9 mouse cellular contexts compared by ENCODE assay signal in the genomic region with DNA sequence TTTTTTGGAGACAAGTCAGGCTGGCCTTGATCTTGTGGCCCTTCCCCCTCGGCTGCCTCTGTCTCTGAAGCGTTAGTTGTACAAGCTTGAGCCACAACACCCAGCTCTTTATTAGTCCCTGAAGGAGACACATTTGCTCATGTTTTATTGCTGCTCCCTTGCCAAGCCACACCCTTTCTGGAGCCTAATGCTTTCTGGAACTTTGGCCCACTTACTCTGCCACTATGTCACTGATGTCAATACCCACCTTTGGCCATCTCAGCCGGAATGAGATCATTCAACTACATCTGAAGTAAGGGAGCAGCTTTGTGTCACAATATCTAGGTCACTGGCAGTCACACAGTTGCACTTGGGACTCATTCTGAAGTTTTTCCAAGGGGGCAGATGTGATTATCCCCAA.
DNase-seq lines count a peak whose midpoint lies in the region; ATAC-seq and TF ChIP-seq lines count a peak whose summit lies in the region.
"Had no signal": no experiment of that assay in that cellular context is flagged by ENCODE, and none has a peak within 500 bp of the region (broad histone marks: within the 10 kb centered on the region; RNA-seq: fewer than 3 reads in every experiment).

No protein-coding gene starts in this region.

- H3K9me3 ChIP-seq in hindbrain, postnatal 0 days (ENCODE audit: low read length): no peaks in the 10 kb centered on the region
- H3K9me3 ChIP-seq in hindbrain, embryonic 11.5 days (ENCODE audit: control insufficient read depth, low read length): no peaks in the 10 kb centered on the region
- no peaks in the 10 kb centered on the region for H3K9me3 ChIP-seq in neural tube, embryonic 15.5 days (replicated peaks)

- H3K27me3 ChIP-seq in hindbrain, postnatal 0 days (ENCODE audit: insufficient read depth, low read length): no peaks in the 10 kb centered on the region
- no peaks in the 10 kb centered on the region for H3K27me3 ChIP-seq in hindbrain, embryonic 11.5 days (ENCODE audit: control insufficient read depth, insufficient read depth, low read length)
- no peaks in the 10 kb centered on the region for H3K27me3 ChIP-seq in neural tube, embryonic 15.5 days (replicated peaks)

- H3K4me1 ChIP-seq in hindbrain, postnatal 0 days (ENCODE audit: insufficient read depth, low read length): no peaks in the 10 kb centered on the region
- H3K4me1 ChIP-seq in hindbrain, embryonic 11.5 days (replicated peaks; ENCODE audit: control insufficient read depth, insufficient read depth, low read length): no peaks in the 10 kb centered on the region
- 0 out of 2 replicates have a peak, but pooled peaks cover 4% of the 10 kb centered on the region for H3K4me1 ChIP-seq in neural tube, embryonic 15.5 days

- no peaks in the 10 kb centered on the region for H3K36me3 ChIP-seq in hindbrain, postnatal 0 days (ENCODE audit: insufficient read depth, low read length)
- H3K36me3 ChIP-seq in hindbrain, embryonic 11.5 days (ENCODE audit: control insufficient read depth, insufficient read depth, low read length): no peaks in the 10 kb centered on the region
- H3K36me3 ChIP-seq in neural tube, embryonic 15.5 days: no peaks in the 10 kb centered on the region

- H3K9ac ChIP-seq in hindbrain, postnatal 0 days (replicated peaks; ENCODE audit: low read length): no peak overlapping the region
- H3K9ac ChIP-seq in hindbrain, embryonic 11.5 days (ENCODE audit: low read depth, low read length): no peak overlapping the region
- H3K9ac ChIP-seq in neural tube, embryonic 15.5 days (replicated peaks): no peak overlapping the region

- intact Hi-C loops in left cerebral cortex, postnatal 4 days (cut with DNase I): no loop called here

- 0 out of 2 replicates have a peak, but pooled peaks have one; percentile 45 for ATAC-seq in hindbrain, postnatal 0 days
- ATAC-seq in hindbrain, embryonic 11.5 days (ENCODE audit: low FRiP score): no peak
- no peak for ATAC-seq in neural tube, embryonic 15.5 days (ENCODE audit: low FRiP score)

- no peak for TF ChIP-seq CTCF in hindbrain, postnatal 0 days (IDR thresholded peaks at IDR 0.05; ENCODE audit: low read depth)

- DNase-seq in hindbrain, postnatal 0 days (ENCODE audit: low spot score): no peak
- no peak for DNase-seq in hindbrain, embryonic 11.5 days (ENCODE audit: low spot score)
- DNase-seq in gastrocnemius, postnatal 10 days: peak; percentile 33
- DNase-seq in kidney, adult 9 months: peak; percentile 64
- DNase-seq in left cerebral cortex, postnatal 4 days: no peak
- DNase-seq in cerebellum, postnatal 36 days: no peak
- no peak for DNase-seq in layer of hippocampus, adult 11-12 months (ENCODE audit: low spot score)
- DNase-seq: cerebellum, adult 18-20 months had no signal

- no peak overlapping the region for H3K4me3 ChIP-seq in hindbrain, postnatal 0 days (ENCODE audit: low read length)
- no peak overlapping the region for H3K4me3 ChIP-seq in hindbrain, embryonic 11.5 days (ENCODE audit: low read depth, low read length)
- no peak overlapping the region for H3K4me3 ChIP-seq in neural tube, embryonic 15.5 days (replicated peaks)

- no peak overlapping the region for H3K4me2 ChIP-seq in hindbrain, postnatal 0 days (ENCODE audit: low read depth, low read length)
- H3K4me2 ChIP-seq in hindbrain, embryonic 11.5 days (replicated peaks; ENCODE audit: low read depth, low read length): no peak overlapping the region
- no peak overlapping the region for H3K4me2 ChIP-seq in neural tube, embryonic 15.5 days

- 42% methylated on average over 3 of the region's 3 CpGs for WGBS in hindbrain, postnatal 0 days
- WGBS in hindbrain, embryonic 11.5 days: 91% methylated on average over 3 of the region's 3 CpGs
- WGBS in neural tube, embryonic 15.5 days: 43% methylated on average over 3 of the region's 3 CpGs

- H3K27ac ChIP-seq in hindbrain, postnatal 0 days: no peak overlapping the region
- H3K27ac ChIP-seq in hindbrain, embryonic 11.5 days (ENCODE audit: low read depth, low read length): no peak overlapping the region
- peak overlapping the region; percentile 37; the same call in 1 of the 2 replicates for H3K27ac ChIP-seq in neural tube, embryonic 15.5 days (replicated peaks)

Comparison
In these comparisons a context has a peak if more than half of its experiments do, and no peak if none do; other contexts are left out.
1. DNase-seq: peak in gastrocnemius, postnatal 10 days (single experiment) and kidney, adult 9 months (single experiment); none in hindbrain, postnatal 0 days (single experiment), hindbrain, embryonic 11.5 days (single experiment), left cerebral cortex, postnatal 4 days (single experiment), cerebellum, postnatal 36 days (0 of 2) and layer of hippocampus, adult 11-12 months (single experiment).